Mouse (Mus musculus): ENCODE measurements around the gene Gcnt7.

GRCm38 (mm10) chr2:172413894-172414293 lies 44.5 kb downstream of the Gcnt7 start:
- TF ChIP-seq FLI1 (IDR thresholded peaks at IDR 0.05; ENCODE audit: low read length), result no peak
- TF ChIP-seq GATA1 (IDR thresholded peaks at IDR 0.05; ENCODE audit: borderline replicate concordance, low read length), result no peak

Data from megakaryocyte, embryonic 14.5 days (primary cell).